Mouse (Mus musculus) brain, embryonic 18.5 days (tissue): ENCODE measurements around the gene Zdhhc19.

Experiments
- DNase-seq: peaks from one replicate; pipeline ENCODE4 v3.0.0-alpha.2; 2012; ENCODE audit warnings: low read depth, low spot score

Zdhhc19 gene

DNA sequence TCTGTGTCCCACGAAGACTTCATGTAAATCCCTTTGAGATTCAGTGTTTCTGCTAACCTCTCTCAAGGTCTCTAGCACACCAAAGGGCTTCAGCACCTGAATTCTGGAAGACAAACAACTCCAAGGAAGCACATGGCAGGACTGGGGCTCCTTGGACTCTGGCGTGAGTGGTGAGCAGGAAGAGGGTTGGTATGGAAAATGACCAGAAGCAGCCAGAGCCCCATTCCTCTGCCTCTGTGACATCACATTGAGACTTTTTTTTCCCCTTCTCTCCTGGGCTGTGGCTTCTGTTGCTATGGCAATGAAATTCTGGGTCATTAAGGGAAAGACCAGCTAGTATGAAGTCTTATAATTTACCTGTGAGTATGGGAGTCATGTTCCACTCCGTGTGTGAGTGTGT is at the start of gene Zdhhc19:
TSS of gene Zdhhc19 (plus strand) at position 301 of the 400 bp plus-strand sequence.
- DNase-seq, result no peak

DNA sequence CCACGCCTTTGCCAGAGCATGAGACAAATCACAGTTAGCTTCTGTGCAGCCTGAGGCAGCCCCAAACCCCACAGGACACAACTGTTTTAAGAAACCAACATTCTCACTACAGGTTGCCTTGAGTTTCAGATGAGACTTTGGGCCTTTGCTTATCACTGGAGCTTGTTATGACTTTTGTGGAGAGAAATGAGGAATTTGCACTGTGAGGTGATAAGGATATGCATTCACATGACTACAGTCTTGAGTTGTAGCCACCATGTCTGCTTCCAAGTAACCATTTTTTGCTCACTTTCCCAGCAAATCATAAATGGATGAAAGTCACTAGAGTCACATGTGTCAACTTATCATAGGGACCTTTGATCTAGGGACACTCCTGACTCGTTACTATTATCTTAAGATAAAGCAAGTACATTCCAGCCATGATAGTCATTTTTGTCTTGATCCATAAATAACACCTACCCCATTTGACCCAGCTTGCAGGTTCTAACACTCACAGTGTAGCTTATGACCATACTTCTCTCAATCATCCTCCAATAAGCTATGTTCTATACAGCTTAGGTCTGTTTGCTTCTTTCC is 49.4 kb upstream of the Zdhhc19 start:
- DNase-seq, result no peak

DNA sequence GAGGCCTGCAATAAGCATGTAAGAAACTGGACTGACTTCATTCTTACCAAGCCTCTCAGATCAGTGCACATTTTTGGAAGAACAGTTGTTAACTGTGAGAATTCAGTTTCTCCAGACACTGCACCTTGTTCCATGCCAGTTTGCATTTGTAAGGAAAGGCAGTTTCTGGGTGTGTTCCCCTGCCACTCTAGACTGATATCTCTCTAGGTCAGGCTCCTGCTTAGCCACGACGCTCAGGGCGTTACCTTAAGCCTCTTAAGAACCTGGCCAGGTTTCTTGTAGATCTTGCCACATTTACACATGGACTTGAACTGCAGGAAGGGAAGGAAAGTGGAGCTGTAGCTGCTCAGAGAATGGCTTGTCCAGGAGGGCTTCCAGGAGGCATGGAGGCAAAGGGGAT is 46.4 kb upstream of the Zdhhc19 start:
- DNase-seq, result no peak

DNA sequence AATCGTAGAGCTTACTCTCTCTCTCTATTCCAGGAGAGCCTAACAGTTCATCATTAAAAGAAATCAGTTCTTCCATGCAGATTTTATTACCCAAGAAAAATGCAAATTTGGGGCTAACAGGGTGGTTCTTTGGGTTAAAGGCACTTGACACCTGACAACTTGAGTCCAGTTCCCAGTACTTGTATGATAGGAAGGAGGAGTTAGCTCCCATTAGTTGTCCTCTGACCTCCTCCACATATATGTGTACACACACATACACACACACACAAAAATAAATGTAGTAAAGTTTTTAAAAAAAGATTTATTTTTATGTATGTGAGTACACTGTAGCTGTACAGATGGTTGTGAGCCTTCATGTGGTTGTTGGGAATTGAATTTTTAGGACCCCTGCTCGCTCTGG is 45.9 kb upstream of the Zdhhc19 start:
- no peak for DNase-seq

DNA sequence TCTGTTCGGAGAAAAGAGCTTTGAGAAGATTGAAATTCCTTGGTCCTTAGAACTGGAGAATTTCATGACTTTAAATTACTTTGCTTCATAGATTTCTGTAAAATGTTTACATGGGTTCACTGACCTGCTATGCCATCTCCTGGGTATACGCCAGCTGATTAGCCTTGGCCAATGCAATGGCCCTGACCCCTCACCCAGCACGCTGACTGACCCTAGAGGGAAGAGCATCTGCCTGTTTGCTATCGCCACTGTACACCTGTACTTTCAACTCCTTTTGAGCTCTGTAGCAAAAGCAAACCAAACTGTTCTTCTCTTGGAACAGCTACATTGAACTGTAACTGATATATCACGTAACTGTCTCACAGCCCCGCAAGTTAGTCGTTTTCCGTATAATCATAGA is 43.0 kb upstream of the Zdhhc19 start:
- no peak for DNase-seq

DNA sequence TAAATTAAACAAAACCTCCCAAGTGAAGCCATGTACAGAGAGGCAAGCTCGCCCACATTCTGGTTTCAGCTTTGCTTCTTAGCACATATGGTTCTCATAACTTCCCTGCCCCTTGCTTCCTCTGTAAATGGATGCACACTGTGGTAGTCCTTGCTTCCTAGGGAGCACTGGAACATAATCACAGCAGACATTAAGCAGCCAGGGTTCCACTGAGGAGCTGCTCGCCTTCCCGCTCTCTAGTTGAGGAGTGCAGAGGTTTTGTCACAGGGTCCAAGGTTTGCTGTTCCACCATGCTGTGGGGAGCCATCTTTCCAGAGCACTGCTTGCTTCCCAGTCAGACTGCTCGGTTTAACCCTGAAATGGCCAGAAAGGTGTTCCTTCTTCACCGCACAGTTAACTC is 41.4 kb upstream of the Zdhhc19 start:
- DNase-seq, result no peak

DNA sequence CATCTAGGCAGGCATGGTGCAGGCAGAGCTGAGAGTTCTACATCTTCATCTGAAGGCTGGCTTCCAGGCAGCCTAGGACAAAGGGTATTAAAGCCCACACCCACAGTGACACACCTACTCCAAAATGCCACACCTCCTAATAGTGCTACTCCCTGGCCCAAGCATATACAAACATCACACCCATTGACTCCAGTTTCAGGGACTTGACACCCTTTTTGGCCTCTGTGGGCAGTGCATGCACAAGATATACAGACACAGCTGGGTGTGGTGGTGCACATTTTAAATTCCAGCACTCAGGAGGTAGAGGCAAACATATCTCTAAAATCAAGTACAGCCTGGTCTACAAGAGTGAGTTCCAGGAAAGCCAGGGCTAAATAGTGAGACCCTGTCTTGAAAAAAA is 40.0 kb upstream of the Zdhhc19 start:
- no peak for DNase-seq

DNA sequence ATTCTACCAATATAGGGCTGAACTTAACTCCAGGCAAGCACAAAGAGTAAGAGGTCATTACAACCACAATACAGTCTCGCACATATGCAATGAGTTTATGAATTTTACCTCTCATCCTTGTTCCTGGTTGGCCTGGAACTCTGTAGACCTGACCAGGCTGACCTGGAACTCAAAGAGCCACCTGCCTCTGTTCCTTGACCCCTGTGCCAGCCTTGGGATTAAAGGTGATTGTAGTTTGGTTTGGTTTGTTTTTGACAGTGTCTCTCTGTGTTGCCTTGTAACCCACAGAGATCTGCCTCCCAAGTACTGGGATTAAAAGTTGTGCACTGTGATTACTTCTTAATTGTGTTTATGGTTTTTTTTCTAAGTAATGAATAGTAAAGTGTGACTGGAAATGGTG is 39.3 kb upstream of the Zdhhc19 start:
- no peak for DNase-seq

DNA sequence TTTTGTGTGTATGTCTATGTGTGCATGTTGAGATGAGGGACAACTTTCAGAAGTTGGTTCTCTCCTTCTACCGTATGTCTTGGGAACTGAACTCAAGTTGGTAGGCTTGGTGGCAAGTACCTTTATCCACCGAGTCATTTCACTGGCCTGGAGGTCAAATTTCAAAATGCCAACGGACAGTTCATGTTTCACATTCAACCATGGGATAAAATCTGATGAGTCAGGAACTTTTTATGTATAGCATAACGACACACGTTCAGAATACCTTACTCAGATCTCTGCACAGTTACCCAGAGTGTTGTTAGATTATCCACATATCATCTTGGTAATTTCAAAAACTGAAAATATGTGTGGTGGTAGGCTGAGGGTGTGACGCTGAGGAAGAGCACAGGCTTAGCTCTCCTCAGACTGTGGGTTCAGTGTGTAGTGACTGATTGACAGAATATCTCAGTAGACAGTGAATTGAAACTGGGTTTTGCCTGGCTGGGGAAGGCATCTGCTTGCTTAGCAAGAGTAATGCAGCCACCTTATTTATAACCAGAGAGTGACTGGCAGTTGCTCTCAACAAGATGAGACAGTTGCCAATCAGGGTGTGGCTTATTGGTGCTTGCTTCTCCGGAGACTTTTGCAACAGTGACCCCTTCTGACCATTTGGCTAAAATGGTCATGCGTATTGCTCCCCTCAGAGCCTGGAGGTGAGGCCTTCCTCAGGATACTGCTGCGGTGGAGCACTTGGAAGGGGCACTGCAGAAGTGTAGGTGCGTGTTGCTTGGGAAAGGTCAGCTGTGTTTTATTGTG is 38.3 kb upstream of the Zdhhc19 start:
- DNase-seq, result no peak

DNA sequence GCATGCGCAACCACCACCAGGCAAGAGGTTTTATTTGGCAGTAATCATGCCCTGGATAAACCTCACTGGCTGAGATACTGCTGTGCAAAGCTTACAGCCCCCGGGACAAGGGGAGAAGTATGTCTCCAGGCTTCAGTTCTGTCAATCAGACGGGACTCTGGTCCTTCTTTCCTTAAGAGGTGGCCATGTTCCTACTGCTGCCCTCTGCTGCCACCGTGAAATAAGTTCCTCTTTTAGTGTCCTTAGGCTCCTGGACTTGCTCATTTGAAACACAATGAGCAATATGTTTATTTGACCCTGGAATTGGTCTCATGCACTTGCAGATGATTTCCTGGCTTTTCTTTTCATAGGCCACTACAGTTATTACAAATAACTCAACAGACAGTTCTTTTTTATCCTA is 35.5 kb upstream of the Zdhhc19 start:
- DNase-seq, result no peak

DNA sequence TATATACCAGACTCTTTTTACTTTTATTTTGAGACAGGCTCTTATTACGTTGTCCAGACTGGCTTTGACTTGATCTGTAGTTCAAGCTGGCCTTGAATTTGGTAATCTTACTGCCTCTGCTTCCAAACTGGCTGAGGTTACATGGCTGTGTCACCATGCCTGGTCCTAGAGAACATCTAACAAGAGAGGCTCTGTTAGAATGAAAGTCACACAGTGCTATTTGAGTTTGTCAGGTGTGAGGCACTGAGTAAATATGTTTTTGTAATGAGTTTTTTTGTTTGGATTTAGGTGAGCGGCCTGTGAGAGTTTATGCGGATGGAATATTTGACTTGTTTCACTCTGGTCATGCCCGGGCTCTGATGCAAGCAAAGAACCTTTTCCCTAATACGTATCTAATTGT is 34.4 kb upstream of the Zdhhc19 start:
- DNase-seq, result no peak

DNA sequence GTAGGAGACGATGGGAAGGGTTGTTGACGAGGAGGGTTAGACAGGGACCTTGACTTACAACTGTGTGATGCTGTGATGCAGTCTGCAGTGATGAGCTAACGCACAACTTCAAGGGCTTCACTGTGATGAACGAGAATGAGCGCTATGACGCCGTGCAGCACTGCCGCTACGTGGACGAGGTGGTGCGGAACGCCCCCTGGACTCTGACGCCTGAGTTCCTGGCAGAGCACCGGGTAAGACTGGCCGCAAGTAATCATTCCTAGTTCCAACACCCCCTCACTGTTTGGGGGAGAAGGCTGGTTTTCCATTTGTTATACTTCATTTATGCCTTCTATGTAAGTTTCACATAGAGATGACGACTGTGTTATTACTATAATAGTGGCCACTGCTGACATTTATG is 33.1 kb upstream of the Zdhhc19 start:
- no peak for DNase-seq

DNA sequence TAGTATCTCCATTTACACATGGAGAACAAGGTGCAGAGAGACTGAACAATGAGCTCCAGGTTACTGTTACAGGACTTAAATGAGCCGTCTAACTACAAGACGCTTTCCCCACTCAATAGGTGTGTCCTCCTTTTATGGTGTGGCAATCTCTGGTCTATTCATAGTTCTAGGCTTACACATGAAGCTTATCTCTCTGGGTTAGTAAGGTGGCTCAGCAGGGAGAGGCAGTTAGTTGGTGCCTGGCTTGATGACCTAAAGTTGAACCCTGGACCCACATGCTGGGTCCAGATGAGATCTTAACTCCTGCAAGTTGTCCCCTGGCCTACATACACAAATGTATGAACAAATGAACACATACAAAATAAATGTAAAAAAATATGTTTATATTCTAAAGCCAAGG is 32.6 kb upstream of the Zdhhc19 start:
- no peak for DNase-seq

DNA sequence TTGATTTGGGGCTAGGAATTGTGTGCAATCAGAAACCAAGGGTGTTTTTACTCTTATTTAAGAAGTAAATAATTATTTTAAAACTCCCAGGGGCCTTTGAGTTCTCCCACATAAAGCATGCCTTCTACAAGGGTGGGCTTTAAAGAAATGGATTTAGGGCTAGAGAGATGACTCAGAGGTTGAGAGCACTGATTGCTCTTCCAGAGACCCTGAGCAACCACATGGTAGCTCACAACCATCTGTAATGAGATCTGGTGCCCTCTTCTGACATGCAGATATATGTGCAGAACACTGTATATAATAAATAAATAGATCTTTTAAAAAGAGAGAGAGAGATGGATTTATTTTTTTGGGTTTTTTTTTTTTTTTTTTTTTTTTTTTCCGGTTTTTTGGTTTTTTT is 31.2 kb upstream of the Zdhhc19 start:
- DNase-seq, result no peak

DNA sequence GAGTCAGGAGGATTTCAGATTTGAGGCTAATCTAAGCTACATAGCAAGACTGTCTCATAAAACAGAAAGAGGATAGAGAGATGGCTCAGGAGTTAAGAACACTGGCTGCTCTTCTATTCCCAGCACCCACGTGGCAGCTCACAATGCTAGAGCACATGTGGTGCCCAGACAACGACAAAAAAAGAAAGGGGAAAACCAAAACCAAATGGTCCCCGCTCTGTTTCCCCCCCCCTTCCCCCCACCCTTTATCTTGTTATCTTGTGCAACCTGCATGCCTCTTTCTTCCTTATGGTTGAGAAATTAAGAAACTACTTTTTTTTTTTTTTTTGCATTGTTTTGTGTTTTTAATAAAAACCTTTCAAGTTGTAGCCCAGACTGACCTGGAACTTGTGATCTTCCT is 27.6 kb upstream of the Zdhhc19 start:
- DNase-seq, result no peak

DNA sequence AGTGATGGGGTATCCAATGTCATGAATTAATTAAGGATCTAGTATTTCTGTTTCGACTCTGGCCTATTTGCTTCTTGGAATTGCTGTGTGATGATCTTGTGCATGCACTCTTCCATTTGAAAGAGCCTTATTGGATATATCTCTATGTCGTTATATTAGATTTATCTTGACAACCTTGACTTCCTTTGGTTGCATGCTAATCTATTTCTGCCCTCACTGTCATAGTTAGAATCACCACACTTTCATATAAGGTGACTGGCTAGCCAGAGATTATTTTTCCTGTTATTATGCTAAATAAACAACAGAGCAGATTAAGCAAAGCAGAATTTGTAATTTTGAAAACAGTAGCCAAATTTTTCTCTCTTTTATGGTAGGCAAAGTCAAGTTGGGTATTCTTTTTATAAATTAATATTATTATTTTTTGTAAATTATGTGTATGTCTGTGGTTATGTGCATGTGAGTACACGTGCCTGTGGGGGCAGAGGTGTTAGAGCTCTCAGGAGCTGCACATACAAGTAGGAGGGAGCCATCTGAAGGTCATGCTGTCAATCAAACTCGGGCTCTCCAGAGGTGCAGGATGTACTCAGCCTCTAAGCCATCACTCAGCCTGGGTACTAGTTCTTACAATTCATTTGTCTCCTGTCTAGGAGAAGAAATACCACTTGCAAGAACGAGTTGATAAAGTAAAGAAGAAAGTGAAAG is 26.5 kb upstream of the Zdhhc19 start:
- no peak for DNase-seq

DNA sequence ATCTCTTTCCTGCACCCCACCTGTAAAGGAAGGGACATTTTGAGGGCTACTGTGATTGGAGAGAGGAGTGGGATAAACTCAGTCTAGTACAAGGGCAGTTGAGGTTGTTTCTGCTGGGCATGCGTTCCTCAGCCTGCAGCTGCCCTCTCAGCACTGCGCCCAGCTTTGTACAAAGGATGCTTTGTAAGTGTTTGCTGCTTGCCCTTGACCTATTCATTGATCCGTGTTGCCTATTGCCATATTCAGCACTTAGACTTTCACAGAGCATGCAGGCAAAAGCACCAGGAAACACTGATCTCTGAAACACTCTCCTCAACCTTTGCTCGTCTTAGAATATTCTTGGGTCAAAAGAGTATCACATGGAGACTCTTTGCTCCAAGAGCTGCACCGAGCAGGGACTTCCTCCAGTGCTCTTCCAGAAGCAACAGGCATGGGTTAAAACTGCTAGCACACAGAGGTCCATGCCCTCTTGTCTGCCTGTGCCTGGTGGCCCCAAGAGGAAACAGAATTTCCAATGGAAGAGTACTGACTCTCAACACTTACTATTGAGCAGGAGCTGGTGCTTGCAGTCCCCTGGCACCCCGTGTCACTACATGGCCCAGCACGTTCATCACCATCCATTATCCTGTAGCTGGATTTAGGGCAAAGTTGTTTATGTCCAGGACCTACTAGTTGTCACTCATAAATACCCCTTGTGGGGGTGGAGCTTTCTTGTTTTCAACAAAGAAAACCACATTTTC is 23.6 kb upstream of the Zdhhc19 start:
- DNase-seq, result no peak

DNA sequence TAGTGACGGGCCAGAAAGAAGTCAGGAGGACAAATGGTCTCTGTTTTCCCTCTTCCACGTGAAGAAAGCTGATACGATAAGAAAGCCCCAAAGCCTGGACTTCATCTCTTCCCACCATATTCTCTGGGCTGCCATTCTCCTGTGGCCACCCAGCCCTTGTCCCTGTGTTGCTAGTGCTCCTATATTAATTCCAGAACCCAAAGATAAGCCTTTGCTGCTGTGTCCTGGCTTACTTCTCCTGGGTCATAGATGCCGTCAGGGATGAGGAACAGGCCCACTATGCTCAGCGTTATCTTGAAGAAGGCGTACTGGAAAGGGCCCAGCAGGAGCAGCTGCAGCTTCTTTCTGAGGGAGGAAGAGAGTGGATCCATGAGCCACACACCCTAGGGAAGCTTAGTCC is 18.8 kb upstream of the Zdhhc19 start:
- DNase-seq, result no peak

DNA sequence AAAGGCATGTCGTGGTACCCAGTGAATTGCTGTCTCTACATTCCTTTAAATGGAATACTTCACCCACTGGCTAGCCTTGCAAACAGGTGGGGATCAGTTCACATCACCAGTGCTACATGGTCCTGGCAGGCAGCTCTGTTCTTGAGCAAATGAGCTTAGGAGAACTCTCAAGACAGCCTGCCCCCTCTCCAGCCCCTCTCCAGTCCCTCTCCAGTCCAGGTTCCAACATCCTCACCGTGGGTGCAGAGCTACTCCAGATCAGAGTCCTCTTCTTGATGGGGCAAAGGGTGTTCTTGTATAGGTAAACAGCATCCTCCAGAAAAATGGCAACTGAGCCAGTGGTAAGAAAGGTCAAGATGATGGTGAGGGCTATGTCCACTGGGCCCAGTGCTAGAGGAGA is 16.6 kb upstream of the Zdhhc19 start:
- DNase-seq, result no peak

DNA sequence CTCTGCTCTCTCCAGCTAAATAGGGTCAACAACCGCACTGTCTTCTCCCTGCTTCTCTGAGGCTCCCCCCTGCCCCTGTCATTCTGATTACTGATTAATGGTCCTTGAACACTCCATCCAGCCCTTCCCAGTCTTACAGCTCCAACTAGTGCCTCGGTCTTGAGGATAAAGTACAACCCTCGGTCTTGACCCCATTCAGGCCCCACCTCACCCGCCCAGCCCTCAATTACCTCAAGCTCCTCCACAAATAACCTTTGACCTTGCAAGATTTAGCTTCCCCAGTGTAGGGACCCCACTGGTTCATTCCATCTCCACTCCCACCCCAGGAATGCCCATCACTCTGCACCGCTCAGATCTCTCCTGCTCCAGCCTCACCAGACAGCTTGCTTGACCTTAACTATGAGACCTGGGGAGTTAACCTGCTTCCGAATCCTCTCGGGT is 11.6 kb upstream of the Zdhhc19 start:
- no peak for DNase-seq

DNA sequence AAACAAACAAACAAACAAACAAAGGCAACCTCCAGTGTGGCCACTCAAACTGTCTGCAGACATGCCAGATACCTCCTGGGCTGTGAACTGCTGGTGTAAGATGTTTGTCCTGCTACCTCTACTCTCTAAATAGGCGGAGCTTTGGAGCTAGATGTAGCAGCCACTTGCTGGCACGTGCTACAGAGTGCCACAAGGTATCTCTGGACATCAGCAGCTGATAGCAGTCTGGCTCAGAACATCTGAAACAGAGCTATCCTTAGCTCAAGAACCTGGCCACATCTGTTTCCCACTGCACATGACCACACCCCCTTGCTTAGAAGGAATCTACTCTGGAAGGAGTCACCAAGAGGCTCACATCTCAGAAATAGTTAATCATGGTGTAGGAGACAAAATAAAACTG is 10.9 kb upstream of the Zdhhc19 start:
- DNase-seq, result no peak

DNA sequence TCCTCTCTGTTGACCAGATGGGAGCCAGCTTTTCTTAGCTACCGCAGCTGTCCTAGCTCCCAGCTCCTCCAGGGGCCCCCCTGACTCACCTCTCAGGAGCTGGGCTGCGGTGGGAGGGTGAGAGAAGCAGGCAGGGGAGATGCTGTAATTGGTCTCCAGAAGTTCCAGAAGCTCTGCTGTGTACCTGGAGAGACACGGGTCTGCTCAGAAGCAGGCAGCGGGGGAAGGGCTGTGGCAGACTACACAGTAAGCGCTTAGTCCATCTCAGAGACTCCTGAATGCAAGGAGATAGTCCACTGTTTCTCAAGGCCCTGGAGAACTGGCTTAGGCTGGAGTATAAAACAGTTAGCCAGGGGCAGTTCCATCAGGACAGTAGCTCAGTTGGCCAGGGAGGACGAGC is 10.0 kb upstream of the Zdhhc19 start:
- DNase-seq, result no peak
